Mouse (Mus musculus) small intestine, adult 2 months (tissue): Measurements from ENCODE around the gene Sytl1.

Experiments used
- CTCF ChIP-seq: fragments of 200-500 bp; IDR thresholded peaks from 2 replicates; pipeline ENCODE4 v1.5.1; 2012; ENCODE audit warnings: low read depth, mild to moderate bottlenecking, control low read depth, inconsistent platforms, low read length, moderate library complexity, mixed read lengths; ENCODE audit not compliant: insufficient replicate concordance, insufficient read length; ENCODE audit errors: extremely low read depth
- POLR2A ChIP-seq: fragments of 200-500 bp; IDR thresholded peaks from 2 replicates; pipeline ENCODE4 v1.6.1; 2012; ENCODE audit warnings: low read depth, mild to moderate bottlenecking, control low read depth, inconsistent platforms, low read length, moderate library complexity

DNA sequence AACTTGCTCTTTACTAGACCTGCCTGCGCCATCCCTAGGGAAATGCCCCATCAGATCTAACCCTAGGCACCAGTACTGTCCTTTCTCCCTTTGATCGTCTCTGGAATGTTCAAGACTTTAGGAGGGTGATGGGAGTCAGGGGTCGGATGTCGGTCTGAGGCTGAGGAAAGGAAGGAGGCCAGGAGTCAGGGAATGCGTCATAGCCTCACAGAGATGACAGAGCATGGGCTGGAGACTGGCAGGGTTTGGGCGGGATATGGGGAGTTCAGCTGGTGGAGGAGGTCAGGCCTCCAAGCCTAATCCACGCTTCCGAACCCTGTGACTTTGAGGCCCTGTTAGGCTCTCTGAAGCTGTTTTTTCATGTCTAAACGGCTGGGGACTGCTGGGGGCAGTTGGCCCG, 49.3 kb downstream of the Sytl1 start:
- TF ChIP-seq POLR2A (no peak), CTCF (no peak)
